Mouse (Mus musculus) adrenal gland, adult 8-10 months (tissue): Measurements from ENCODE around the gene Gm21858. TPM values are rescaled to one million over a fixed set of nuclear protein-coding genes. Genes with fewer than 3 reads are reported as not detected.
"Not testable (repeated sequence)": the region's sequence is repeated elsewhere in the genome, so short reads cannot be mapped to it uniquely, and the experiment has no call there.

Experiments used
- DNase-seq: peaks from one replicate; pipeline ENCODE4 v3.0.0; 2022
- total RNA-seq, 4 experiments: library from RNA; stranded (reverse); gene quantifications; 2 replicates each; pipeline ENCODE4 v1.2.4; 2022

Gene Gm21858
- total RNA-seq = not detected

DNA sequence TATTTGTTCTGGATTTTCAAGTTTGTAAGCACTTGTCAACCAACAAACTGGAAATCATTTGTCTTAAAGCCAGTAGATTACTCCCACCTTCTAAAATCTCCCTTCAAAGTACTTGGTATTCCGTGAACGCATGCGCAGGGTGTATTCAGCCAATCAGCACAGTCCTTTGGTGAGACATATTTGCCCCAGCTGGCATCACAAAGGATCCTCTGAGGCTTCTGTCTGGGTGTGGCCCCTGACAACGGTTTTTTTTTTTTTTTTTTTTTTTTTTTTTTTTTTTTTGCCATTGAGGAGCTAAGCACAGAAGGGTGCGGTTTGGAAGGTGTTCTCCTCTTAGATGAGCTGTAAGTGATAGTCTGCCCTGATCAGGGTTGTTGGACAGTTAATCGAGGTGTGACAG is at the start of gene Gm21858:
TSS of gene Gm21858 (plus strand) at position 301 of the 400 bp plus-strand sequence.
- not testable (repeated sequence) for DNase-seq
